Mouse (Mus musculus) inflammation-experienced regulatory T-cells, adult 16 weeks (primary cell): Measurements from ENCODE around the gene Pthlh. TPM values are rescaled to one million over a fixed set of nuclear protein-coding genes. Genes with fewer than 3 reads are reported as not detected.

Experiments
- polyA plus RNA-seq: library from polyadenylated mRNA; unstranded; fragments of 100-300 nt; shearing (Covaris generic); gene quantifications from one replicate; pipeline ENCODE4 v1.2.1, GENCODE M21; 2017

The Pthlh gene
- not detected for polyA plus RNA-seq

DNA sequence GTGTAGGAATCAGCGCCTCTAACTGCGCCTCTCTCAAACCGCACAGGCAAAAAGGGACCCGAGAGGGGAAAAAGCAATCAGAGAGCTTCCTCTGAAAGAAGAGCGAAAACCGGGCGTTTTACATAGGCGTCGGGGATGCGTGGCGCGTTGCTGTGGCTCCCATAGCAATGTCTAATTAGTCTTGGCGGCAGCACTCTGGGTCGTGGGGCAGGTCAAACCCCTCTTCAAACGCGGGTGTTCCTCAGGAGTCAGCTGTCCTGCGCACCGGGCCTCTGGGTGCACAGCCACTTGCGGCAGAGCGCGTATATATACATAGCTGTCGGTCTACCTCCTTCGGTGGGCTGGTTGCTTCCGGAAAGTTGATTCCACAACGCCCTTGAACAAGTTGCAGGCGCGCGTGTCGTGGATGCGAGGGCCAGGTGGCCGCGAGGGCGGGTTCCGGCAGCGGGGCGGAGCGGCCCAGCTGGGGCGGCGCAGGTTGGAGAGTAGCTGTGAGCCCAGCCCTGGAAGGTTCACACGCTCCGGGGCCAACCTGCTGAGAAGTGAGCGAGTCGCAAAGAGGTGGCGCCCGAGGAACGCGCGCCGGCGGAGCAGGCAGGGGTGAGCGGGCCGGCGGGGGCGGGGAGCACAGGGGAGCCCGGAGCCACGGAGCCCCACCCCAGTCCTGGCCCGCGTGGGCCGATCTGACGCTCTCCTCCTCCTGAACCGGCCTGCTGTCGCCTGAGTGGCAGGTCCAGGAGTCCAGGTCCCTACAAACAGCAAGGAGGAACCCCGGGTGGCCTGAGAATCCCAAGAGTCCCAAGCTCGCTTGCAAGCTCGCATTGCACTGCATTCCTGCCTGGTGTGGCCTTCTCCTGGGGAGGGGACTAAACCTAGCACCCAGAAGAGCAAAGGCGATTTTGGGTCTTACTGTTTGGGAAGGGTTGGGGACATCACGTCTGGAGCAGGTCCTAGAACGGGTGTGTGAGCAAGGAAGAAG, at the start of gene Pthlh:
Gene Pthlh (minus strand): TSS at position 597 of the 979 bp plus-strand sequence.

Other genes with a start within 250 kb of the Pthlh start
- gene Rep15, start 231.6 kb downstream of the Pthlh start, polyA plus RNA-seq, result not detected
- gene Mrps35, start 221.4 kb downstream of the Pthlh start, polyA plus RNA-seq, result 94.1 TPM
- not detected for gene Mansc4, start 177.2 kb downstream of the Pthlh start, polyA plus RNA-seq
- gene Klhl42, start 172.8 kb downstream of the Pthlh start, polyA plus RNA-seq, result 10.6 TPM
- gene Ccdc91, start 211.6 kb upstream of the Pthlh start, polyA plus RNA-seq, result 28.7 TPM